Mouse (Mus musculus): ENCODE data around the gene Tlr9. TPM values are rescaled to one million over a fixed set of nuclear protein-coding genes. Genes with fewer than 3 reads are reported as not detected.

Gene Tlr9
- polyA plus RNA-seq, 1 experiment, result 17.1 TPM

- 96% methylated on average over 12 of the region's 12 CpGs for WGBS
- no peaks in the 10 kb centered on the region for H3K4me1 ChIP-seq (replicated peaks; ENCODE audit: control insufficient read depth, insufficient read depth, low read length)
- H3K27ac ChIP-seq (ENCODE audit: control insufficient read depth, insufficient read depth, low read length), result no peak overlapping the region
- TF ChIP-seq CTCF (IDR thresholded peaks at IDR 0.05; ENCODE audit: borderline replicate concordance, control insufficient read depth, extremely low read depth, insufficient read depth, low read length, poor library complexity), result no peak
- no peak for TF ChIP-seq POLR2A (IDR thresholded peaks at IDR 0.05; ENCODE audit: control insufficient read depth, extremely low read depth, insufficient read depth, low read length, poor library complexity)
- no peak for DNase-seq
- no peaks in the 10 kb centered on the region for H3K27me3 ChIP-seq (ENCODE audit: control insufficient read depth, insufficient read depth, low read length)
- no peak overlapping the region for H3K4me3 ChIP-seq (ENCODE audit: control insufficient read depth, insufficient read depth, low read length)
- H3K36me3 ChIP-seq (ENCODE audit: control insufficient read depth, insufficient read depth, low read length), result no peaks in the 10 kb centered on the region
Observed at GRCm38 (mm10) chr9:106273276-106273675, 50.9 kb downstream of the Tlr9 start.

- Histone ChIP-seq H3K4me3 (ENCODE audit: control insufficient read depth, insufficient read depth, low read length) (no peak overlapping the region), H3K27ac (ENCODE audit: control insufficient read depth, insufficient read depth, low read length) (no peak overlapping the region), H3K4me1 (replicated peaks; ENCODE audit: control insufficient read depth, insufficient read depth, low read length) (no peaks in the 10 kb centered on the region), H3K27me3 (ENCODE audit: control insufficient read depth, insufficient read depth, low read length) (no peaks in the 10 kb centered on the region), H3K36me3 (ENCODE audit: control insufficient read depth, insufficient read depth, low read length) (no peaks in the 10 kb centered on the region)
- DNase-seq, result no peak
- TF ChIP-seq POLR2A (IDR thresholded peaks at IDR 0.05; ENCODE audit: control insufficient read depth, extremely low read depth, insufficient read depth, low read length, poor library complexity) (no peak), CTCF (IDR thresholded peaks at IDR 0.05; ENCODE audit: borderline replicate concordance, control insufficient read depth, extremely low read depth, insufficient read depth, low read length, poor library complexity) (no peak)
- WGBS, result 95% methylated on average over 4 of the region's 4 CpGs
Observed at GRCm38 (mm10) chr9:106273791-106274190, 51.4 kb downstream of the Tlr9 start.

- Histone ChIP-seq H3K4me3 (ENCODE audit: control insufficient read depth, insufficient read depth, low read length) (no peak overlapping the region), H3K27me3 (ENCODE audit: control insufficient read depth, insufficient read depth, low read length) (no peaks in the 10 kb centered on the region), H3K4me1 (replicated peaks; ENCODE audit: control insufficient read depth, insufficient read depth, low read length) (no peaks in the 10 kb centered on the region), H3K36me3 (ENCODE audit: control insufficient read depth, insufficient read depth, low read length) (no peaks in the 10 kb centered on the region), H3K27ac (ENCODE audit: control insufficient read depth, insufficient read depth, low read length) (no peak overlapping the region)
- TF ChIP-seq CTCF (IDR thresholded peaks at IDR 0.05; ENCODE audit: borderline replicate concordance, control insufficient read depth, extremely low read depth, insufficient read depth, low read length, poor library complexity) (no peak), POLR2A (IDR thresholded peaks at IDR 0.05; ENCODE audit: control insufficient read depth, extremely low read depth, insufficient read depth, low read length, poor library complexity) (no peak)
- 88% methylated on average over 8 of the region's 8 CpGs for WGBS
- no peak for DNase-seq
Observed at GRCm38 (mm10) chr9:106274652-106275180, 52.3 kb downstream of the Tlr9 start.

DNA sequence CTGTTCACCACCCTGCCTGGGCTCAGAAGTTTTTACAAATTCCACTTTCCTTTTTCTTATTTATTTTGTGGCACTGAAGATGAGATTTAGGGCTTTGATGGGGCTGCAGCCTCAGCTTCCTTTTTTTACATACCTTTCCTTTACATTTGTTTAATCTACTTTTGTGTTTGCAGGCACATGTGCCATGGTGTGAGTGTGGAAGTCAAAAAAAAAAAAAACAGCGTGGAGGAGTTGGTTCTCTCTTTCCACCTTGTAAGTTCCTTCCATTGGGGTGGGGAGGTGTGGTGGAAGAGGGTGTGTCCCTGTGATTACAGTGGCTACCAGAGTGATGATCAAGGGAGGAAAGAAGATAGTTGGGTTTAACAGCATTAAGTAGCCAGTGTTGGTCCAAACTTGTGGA lies 53.4 kb downstream of the Tlr9 start:
- Histone ChIP-seq H3K27me3 (ENCODE audit: control insufficient read depth, insufficient read depth, low read length) (no peaks in the 10 kb centered on the region), H3K4me3 (ENCODE audit: control insufficient read depth, insufficient read depth, low read length) (no peak overlapping the region), H3K36me3 (ENCODE audit: control insufficient read depth, insufficient read depth, low read length) (no peaks in the 10 kb centered on the region), H3K27ac (ENCODE audit: control insufficient read depth, insufficient read depth, low read length) (no peak overlapping the region), H3K4me1 (replicated peaks; ENCODE audit: control insufficient read depth, insufficient read depth, low read length) (no peaks in the 10 kb centered on the region)
- WGBS, result 23% methylated on average over 1 of the region's 1 CpGs
- DNase-seq, result no peak
- no peak for TF ChIP-seq CTCF (IDR thresholded peaks at IDR 0.05; ENCODE audit: borderline replicate concordance, control insufficient read depth, extremely low read depth, insufficient read depth, low read length, poor library complexity)
- TF ChIP-seq POLR2A (IDR thresholded peaks at IDR 0.05; ENCODE audit: control insufficient read depth, extremely low read depth, insufficient read depth, low read length, poor library complexity), result no peak

Other genes starting within 250 kb of the Tlr9 start
- gene Col6a4, start 125.8 kb upstream of the Tlr9 start, polyA plus RNA-seq (2012; rRNA removed), result 2.4 and 3.2 TPM in 2 replicates
- gene Glyctk, start 64.5 kb upstream of the Tlr9 start, polyA plus RNA-seq (2012; rRNA removed), result 13.1 and 17.9 TPM in 2 replicates
- 95.8 and 111 TPM in 2 replicates for gene Wdr82, start 51.7 kb upstream of the Tlr9 start, polyA plus RNA-seq (2012; rRNA removed)
- 53.9 and 58.6 TPM in 2 replicates for gene Ppm1m, start 22.9 kb upstream of the Tlr9 start, polyA plus RNA-seq (2012; rRNA removed)
- gene Twf2, start 19.5 kb upstream of the Tlr9 start, polyA plus RNA-seq (2012; rRNA removed), result 145 and 176 TPM in 2 replicates
- gene Alas1, start 26.1 kb downstream of the Tlr9 start, polyA plus RNA-seq (2012; rRNA removed), result 87.5 and 94.8 TPM in 2 replicates
- gene Poc1a, start 58.5 kb downstream of the Tlr9 start, polyA plus RNA-seq (2012; rRNA removed), result 30.2 and 42.2 TPM in 2 replicates
- 75.3 and 86.0 TPM in 2 replicates for gene Dusp7, start 146.0 kb downstream of the Tlr9 start, polyA plus RNA-seq (2012; rRNA removed)
- 524 and 548 TPM in 2 replicates for gene Rpl29, start 206.9 kb downstream of the Tlr9 start, polyA plus RNA-seq (2012; rRNA removed)
- gene Acy1, start 215.7 kb downstream of the Tlr9 start, polyA plus RNA-seq (2012; rRNA removed), result 11.0 and 12.5 TPM in 2 replicates
- gene Abhd14b, start 224.9 kb downstream of the Tlr9 start, polyA plus RNA-seq (2012; rRNA removed), result 21.6 and 29.3 TPM in 2 replicates
- gene Abhd14a, start 225.1 kb downstream of the Tlr9 start, polyA plus RNA-seq (2012; rRNA removed), result 18.1 and 19.8 TPM in 2 replicates
- gene Pcbp4, start 230.7 kb downstream of the Tlr9 start, polyA plus RNA-seq (2012; rRNA removed), result 45.1 and 59.9 TPM in 2 replicates
- 0.31 and 0.47 TPM in 2 replicates for gene Gpr62, start 243.3 kb downstream of the Tlr9 start, polyA plus RNA-seq (2012; rRNA removed)